Mouse (Mus musculus) yolk sac, embryonic 10.5 days (tissue): ENCODE data around the gene Med11.
A peak's percentile ranks its signal among the peaks of the same experiment; 100 is the strongest.
"Not testable (repeated sequence)": the region's sequence is repeated elsewhere in the genome, so short reads cannot be mapped to it uniquely, and the experiment has no call there.

Source experiments
- DNase-seq: peaks from one replicate; pipeline ENCODE4 v3.0.0-alpha.2; 2017; ENCODE audit warnings: low spot score

Gene Med11

DNA sequence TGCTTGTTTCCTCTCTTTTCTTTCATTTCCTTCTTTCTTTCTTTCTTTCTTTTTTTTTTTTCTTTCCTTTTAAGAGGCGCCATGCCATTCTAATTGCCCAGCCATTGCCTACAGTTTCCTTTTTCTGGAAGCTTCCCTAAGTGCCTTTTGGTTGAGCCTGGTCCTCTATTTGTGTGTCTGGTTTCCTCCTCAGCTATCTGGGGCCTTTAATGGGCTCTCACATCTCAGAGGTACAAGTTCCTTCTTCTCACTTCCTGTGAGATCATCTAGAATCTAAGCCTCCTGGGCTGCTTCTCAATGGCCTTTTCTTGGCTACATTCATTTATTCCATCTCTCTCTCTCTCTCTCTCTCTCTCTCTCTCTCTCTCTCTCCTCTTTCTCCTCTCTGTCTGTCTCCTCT lies 4.3 kb upstream of the Med11 start:
- DNase-seq = no peak

GRCm38 (mm10) chr11:70450926-70451325 lies 793 bp upstream of the Med11 start:
- DNase-seq = no peak

DNA sequence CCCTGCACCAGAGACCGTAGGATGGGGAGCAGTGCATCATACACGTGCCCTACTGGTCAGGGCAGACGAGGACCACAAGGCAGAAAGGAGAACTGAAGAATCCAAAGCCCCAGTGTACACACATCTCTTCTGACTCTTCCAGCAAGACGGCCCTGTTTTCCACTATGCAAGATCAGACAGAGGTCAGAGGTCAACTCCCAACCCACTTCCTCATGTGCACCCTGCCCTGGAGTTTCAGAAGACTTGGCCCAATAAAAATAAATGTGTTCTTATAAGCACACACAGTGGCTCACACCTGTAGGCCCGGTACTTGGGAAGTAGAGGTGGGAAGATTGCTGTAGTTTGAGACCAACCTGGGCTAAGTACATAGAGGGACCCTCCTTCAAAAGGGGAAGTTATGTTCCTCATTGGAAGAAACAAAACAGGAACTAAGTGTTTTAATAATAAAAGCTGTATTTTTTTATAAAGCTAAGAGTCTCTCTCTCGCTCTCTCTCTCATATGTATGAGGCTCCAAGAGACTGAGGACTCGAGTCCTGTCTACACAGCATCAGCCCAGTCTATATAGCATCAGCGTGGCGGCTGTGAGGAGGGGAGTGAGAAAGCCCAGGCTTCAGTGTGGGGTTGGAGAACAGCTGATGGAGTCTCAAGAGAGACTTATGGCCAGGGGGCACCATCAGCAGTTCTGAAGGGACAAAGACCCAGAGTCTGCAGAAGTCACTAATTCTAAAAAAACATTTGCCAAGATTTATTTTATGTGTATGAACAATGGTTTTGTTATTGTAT lies 1.7 kb downstream of the Med11 start:
- DNase-seq = no peak

GRCm38 (mm10) chr11:70458688-70459600 lies 7.2 kb downstream of the Med11 start, which contains the start of gene Zmynd15:
Gene Zmynd15, plus strand, starts transcription at chr11:70459433.
- DNase-seq = no peak

DNA sequence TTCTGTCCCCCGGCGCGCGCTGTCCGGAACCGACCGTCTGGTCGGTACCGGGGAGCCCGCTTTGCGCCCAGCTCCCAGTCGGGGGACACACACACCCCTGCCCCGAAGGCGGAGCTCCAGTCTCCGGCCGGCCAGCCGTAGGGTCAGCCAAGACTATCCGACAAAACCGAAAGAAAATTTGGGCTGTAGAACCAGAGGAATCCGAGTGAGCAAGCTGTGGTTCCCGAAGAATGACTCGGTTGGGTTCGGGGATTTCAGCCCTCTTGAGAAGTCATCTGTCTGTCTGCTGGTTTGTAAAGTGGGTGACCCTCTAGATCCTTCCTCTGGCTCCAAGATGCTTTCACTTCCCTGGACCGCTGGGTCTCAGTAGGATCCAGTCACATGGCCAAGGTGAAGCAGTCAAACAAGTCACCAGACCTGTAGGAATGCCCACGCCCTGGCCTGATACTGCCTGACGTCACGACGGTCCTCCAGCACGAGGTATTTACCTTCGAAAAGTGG lies 7.9 kb downstream of the Med11 start, which contains the start of gene Cxcl16:
TSS of gene Cxcl16 (minus strand) at position 384 of the 501 bp plus-strand sequence.
- DNase-seq = peak; percentile 26

DNA sequence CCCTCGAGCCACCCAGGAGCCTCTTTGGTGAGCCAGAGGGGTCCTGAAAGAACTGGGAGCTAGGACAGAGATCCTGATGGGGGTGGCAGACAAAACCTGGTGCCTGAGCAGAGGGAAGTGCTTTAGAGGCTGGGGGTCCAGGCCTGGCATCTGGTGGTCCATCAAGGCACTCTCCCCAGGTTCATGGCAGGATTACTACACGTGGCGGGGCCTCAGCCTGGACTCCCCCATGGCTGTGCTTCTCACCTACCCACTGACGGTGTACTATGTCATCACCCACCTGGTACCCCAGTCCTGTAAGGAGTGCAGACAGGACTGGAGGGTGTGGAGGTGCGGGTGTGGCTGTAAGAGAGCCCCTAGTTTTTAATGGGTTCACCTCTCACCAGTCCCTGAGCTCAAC lies 12.3 kb downstream of the Med11 start:
- DNase-seq = no peak

GRCm38 (mm10) chr11:70465211-70465610 lies 13.5 kb downstream of the Med11 start:
- no peak for DNase-seq

DNA sequence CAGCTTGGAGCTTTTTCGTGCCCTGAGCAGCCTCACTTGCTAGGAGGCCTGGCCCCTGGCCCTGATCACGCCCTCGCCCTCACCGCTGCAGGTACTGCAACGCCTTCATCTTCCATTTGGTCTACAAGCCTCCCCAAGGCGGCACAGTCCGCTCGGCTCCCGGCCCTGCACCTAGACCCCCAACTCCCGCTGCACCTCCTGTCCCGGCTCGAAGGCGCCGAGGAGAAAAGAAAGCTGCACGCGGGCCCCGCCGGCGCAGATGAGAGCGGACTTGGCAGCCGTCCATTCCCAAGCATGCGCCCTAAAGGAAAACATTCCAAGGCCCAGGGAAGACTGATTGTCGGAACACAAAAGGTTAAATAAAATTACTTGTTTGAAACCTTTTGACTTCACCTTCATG lies 14.1 kb downstream of the Med11 start:
- DNase-seq = no peak

DNA sequence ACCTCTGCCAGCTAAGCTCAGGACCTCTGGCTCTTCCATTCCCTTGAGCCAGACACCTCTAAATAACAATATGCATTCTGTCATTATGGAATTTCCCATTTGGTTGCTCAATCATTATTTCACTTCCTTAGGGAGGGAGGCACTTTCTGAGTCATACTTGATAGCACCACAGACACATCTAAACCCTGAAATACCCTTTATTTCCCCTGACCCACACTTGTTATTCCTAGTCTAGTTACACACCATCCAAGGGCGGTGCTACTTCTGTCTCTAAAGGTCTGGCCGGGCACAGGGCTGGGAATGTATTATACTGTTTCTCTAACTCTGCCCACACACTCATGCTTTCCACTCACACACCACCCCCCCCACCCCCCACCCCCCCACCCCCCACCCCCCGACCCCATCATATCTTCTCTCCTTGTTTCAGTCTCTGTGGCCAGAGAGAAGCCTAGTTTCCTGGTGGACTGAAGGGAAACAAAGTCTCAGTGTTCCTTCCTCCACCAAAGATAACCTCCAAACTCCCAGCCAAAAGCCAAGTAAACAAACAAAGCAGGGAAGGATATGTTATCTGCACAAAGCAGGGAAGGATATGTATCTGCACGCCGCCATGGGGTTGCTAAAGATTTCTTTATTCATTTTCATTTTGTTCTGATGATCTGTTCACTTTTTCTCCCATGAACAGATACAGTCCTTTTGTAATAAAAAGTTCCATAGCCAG lies 16.3 kb downstream of the Med11 start:
- DNase-seq = no peak

- DNase-seq = no peak
These were observed 18.0 kb downstream of the Med11 start for GRCm38 (mm10) chr11:70469764-70470163.

DNA sequence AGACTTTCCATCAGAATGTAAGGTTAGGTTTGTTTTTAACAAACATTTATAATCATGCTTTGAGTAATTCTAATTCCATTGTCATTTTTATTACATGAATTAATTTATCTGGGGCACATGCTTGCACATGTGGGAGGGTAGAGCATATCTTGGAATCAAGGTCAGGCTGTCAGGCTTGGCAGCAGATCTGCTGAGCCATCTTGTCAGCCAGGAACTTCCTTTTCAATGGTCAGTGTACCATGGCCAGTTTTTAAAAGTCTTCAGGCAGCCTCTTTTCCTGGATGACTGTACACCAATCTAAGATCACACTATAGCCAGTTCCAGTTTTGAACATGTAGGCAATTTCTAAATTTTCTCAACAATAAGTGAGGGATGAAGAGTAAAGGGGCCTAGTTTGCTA lies 21.0 kb downstream of the Med11 start:
- no peak for DNase-seq

GRCm38 (mm10) chr11:70473291-70473690 lies 21.6 kb downstream of the Med11 start:
- not testable (repeated sequence) for DNase-seq

- DNase-seq = no peak
These were observed 23.3 kb downstream of the Med11 start for GRCm38 (mm10) chr11:70474872-70475534.

GRCm38 (mm10) chr11:70485498-70485897 lies 33.8 kb downstream of the Med11 start:
- DNase-seq = no peak

- DNase-seq = no peak
These were observed 36.1 kb downstream of the Med11 start for GRCm38 (mm10) chr11:70487816-70488215.

DNA sequence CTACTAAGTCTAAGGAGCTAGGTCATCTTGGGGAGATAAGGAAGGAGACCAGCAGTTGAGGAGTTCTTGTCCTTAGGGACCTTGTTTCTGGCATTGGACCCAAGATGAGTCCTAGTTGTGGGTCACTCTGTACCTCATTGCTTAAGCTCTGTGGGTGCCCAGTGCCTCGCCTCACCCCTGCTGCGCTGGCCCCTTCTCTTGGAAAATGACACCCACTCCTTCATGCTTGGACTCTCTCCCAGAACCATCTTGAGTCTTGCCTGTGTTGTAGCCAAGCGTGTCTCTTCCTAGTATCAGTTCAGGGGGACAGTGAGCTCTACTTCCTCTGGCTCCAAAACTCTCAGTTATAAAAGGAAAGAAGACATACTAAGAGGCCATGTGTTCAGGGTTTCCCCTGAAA lies 37.4 kb downstream of the Med11 start:
- DNase-seq = no peak

- no peak for DNase-seq
These were observed 38.0 kb downstream of the Med11 start for GRCm38 (mm10) chr11:70489684-70490083.

GRCm38 (mm10) chr11:70499566-70500475 lies 48.1 kb downstream of the Med11 start:
- DNase-seq = no peak

GRCm38 (mm10) chr11:70500476-70500812 lies 48.7 kb downstream of the Med11 start:
- no peak for DNase-seq

DNA sequence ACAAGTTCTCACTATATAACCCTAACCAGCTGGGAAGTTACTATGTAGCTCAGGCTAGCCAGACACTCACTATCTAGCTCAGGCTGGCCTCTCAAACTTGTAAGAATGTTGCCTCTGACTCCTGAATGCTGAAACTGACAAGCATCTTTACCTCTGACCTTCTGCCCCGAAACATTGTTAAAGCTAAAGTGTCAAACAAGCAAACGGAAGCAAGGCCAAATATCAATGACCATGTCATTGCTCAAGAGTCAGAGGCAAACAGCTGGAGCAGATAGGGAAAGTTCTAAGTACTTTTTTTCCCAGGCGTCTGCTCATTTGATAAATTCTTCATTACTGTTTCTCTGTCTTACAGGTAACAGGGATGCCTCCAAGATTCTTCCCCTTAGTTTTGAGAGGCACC lies 50.3 kb downstream of the Med11 start:
- DNase-seq = peak; percentile 50
